Mouse (Mus musculus): ENCODE results near the gene Cyfip2. TPM values are rescaled to one million over a fixed set of nuclear protein-coding genes. Genes with fewer than 3 reads are reported as not detected.

Cyfip2 gene
- 273 and 275 TPM in 2 replicates for polyA plus RNA-seq (2012; rRNA removed)

DNA sequence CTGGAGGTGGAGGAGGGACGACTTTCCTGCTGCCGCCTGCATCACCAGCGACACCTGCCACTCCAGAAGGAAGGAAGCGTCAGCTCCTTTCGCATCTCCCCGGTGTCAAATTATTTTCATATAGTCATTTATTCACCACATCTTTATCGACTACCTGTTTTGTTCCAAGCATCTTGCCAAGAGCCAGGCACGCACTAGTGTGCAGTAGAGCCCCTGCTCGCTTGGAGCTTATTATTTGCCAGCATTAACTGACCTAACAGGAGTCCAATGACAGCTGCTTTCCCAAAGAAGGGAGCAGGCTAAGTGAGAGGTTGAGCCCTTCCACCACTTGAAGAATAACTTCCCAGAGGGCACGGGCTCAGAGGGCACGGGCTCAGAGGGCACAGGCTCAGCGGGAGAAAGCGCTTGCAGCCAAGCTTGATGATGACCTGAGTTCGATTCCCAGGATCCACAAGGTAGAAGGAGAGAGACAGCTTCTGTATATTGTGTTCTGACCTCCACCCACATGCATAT is at the start of gene Cyfip2:
Gene Cyfip2 (minus strand): TSS at position 337 of the 513 bp plus-strand sequence.
- Histone ChIP-seq H3K4me1 (ENCODE audit: control insufficient read depth, insufficient read depth, low read length) (peaks cover 10% of the 10 kb centered on the region), H3K27ac (ENCODE audit: insufficient read depth, low read length) (peak within 1 kb of the TSS; percentile 99), H3K4me3 (ENCODE audit: insufficient read depth, low read length) (peak within 1 kb of the TSS; percentile 100)
- TF ChIP-seq POLR2A (IDR thresholded peaks at IDR 0.05; ENCODE audit: extremely low read depth, insufficient read depth, low read length) (no peak), CTCF (IDR thresholded peaks at IDR 0.05; ENCODE audit: extremely low read depth, insufficient read depth, low read length) (no peak)

DNA sequence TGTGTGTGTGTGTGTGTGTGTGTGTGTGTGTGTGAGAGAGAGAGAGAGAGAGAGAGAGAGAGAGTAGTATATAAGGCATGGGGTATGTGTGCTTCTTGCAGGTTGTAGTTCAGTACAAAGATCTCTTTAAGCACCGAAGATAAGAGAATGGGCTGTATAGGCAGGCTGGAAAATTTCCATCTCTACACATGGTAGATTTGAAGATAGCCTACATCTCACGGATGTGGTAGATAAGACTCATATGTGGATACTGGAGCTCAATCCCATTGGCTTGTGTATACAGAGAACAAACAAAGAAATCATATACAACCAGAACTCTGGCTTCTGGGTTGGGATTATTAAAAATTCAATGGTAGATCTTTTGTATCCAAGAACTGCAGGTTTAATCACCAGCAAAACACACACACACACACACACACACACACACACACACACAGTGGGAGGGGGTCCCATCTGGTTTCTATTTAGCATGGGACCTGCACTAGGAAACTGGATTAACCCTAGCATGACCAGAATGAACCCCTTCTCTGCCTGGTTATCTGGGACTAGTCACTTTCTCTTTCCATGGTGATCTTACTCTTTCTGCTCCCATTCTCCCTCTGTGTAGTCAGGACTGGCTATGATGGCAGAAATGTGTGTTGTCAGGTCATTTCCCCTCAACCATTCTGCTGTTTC is 48.5 kb upstream of the Cyfip2 start:
- TF ChIP-seq CTCF (IDR thresholded peaks at IDR 0.05; ENCODE audit: extremely low read depth, insufficient read depth, low read length) (no peak), POLR2A (IDR thresholded peaks at IDR 0.05; ENCODE audit: extremely low read depth, insufficient read depth, low read length) (no peak)
- H3K27ac ChIP-seq (ENCODE audit: insufficient read depth, low read length), result no peak overlapping the region
- no peaks in the 10 kb centered on the region for H3K4me1 ChIP-seq (ENCODE audit: control insufficient read depth, insufficient read depth, low read length)
- no peak overlapping the region for H3K4me3 ChIP-seq (ENCODE audit: insufficient read depth, low read length)

DNA sequence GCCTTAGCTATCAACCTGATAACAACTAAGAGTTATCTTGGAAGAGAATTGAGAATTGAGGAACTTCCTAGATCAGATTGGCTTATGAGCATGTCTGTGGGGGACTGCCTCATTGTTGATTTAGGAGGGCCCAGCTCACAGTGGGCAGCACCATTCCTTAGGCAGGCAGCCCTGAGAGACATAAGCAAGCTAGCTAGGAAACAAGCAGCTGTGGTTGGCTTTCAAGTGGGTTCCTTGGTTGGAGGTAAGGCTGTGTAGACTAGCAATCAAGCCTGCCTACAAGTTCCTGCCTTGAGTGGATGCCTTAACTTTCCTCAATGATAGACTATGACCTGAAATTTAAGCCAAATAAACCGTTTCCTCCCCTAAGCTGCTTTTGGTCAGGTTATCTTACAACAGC is 45.7 kb upstream of the Cyfip2 start:
- Histone ChIP-seq H3K27ac (ENCODE audit: insufficient read depth, low read length) (no peak overlapping the region), H3K4me1 (ENCODE audit: control insufficient read depth, insufficient read depth, low read length) (no peaks in the 10 kb centered on the region), H3K4me3 (ENCODE audit: insufficient read depth, low read length) (no peak overlapping the region)
- TF ChIP-seq CTCF (IDR thresholded peaks at IDR 0.05; ENCODE audit: extremely low read depth, insufficient read depth, low read length), result no peak
- TF ChIP-seq POLR2A (IDR thresholded peaks at IDR 0.05; ENCODE audit: extremely low read depth, insufficient read depth, low read length), result no peak

DNA sequence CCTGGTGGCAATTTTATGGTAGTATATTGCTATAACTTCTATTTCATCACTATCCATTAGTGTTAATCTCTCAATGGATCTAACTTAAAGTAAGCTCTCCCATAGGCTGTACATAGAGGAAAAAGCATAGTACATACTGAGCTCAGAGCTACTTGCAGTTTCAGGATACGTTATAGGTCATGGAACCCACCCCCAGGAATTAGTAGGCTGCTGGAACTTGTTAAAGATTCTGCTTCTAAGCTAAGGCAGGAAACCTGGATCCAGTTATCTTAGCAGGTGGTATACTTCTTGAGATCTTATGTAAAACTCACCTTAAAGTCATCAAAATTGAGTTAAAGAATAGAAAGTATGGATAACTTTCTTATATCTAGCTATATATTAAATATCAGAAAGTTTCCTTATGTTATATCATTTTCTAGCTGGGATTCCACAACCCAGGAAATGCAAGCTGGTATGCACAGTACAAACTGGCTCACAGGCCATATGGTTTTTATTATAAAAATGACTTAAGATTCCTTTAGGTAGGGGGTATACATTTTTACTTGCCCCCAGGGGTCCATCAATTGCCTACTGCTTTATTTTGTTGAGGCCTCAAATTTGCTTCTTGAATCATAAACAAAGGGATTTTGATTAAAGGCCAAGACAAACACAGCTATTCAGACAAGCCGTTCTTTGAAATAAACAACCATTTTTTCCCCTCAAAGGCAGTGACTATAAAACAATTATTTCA is 37.2 kb upstream of the Cyfip2 start:
- Histone ChIP-seq H3K4me3 (ENCODE audit: insufficient read depth, low read length) (no peak overlapping the region), H3K4me1 (ENCODE audit: control insufficient read depth, insufficient read depth, low read length) (no peaks in the 10 kb centered on the region), H3K27ac (ENCODE audit: insufficient read depth, low read length) (no peak overlapping the region)
- no peak for TF ChIP-seq POLR2A (IDR thresholded peaks at IDR 0.05; ENCODE audit: extremely low read depth, insufficient read depth, low read length)
- no peak for TF ChIP-seq CTCF (IDR thresholded peaks at IDR 0.05; ENCODE audit: extremely low read depth, insufficient read depth, low read length)

DNA sequence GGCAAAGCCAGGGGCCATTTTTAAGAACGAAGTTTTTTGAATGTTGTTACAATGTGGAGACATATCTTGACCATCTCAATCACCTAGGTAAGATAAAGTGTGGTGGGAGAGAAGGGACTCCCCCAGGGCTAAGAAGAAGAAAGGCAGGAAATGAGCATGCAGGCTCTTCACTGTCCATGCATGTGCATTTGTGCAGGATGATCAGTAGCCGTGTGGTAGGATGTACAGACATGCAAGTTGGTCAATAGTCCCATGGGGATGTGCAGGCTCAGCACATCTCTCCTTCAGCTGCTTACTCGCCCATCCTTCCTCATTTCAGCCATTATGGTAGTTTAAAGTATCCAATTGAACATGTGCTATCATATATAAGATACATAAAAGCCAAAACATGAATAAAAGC is 35.8 kb upstream of the Cyfip2 start:
- Histone ChIP-seq H3K4me1 (ENCODE audit: control insufficient read depth, insufficient read depth, low read length) (no peaks in the 10 kb centered on the region), H3K27ac (ENCODE audit: insufficient read depth, low read length) (no peak overlapping the region), H3K4me3 (ENCODE audit: insufficient read depth, low read length) (no peak overlapping the region)
- TF ChIP-seq CTCF (IDR thresholded peaks at IDR 0.05; ENCODE audit: extremely low read depth, insufficient read depth, low read length) (no peak), POLR2A (IDR thresholded peaks at IDR 0.05; ENCODE audit: extremely low read depth, insufficient read depth, low read length) (no peak)

DNA sequence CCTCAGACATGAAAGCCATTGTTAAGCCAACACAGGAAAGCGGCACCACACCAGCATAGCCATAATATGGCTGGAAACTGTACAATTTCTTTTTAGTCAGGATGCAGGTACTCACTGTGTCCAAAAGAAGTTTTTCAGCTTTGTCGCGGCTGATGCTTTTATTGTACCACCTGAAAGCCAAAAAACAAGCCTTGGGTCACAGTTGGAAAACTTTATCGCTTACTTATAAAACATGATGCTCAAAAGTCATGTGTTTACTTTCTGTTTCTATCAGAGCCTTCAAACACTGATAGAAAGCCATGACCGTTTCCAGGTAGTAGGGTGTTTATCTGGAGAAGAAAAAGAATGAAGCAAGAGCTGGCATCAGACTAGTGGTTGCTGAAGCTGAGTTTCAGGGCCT is 35.1 kb upstream of the Cyfip2 start:
- Histone ChIP-seq H3K4me1 (ENCODE audit: control insufficient read depth, insufficient read depth, low read length) (no peaks in the 10 kb centered on the region), H3K4me3 (ENCODE audit: insufficient read depth, low read length) (no peak overlapping the region), H3K27ac (ENCODE audit: insufficient read depth, low read length) (no peak overlapping the region)
- TF ChIP-seq POLR2A (IDR thresholded peaks at IDR 0.05; ENCODE audit: extremely low read depth, insufficient read depth, low read length) (no peak), CTCF (IDR thresholded peaks at IDR 0.05; ENCODE audit: extremely low read depth, insufficient read depth, low read length) (no peak)

DNA sequence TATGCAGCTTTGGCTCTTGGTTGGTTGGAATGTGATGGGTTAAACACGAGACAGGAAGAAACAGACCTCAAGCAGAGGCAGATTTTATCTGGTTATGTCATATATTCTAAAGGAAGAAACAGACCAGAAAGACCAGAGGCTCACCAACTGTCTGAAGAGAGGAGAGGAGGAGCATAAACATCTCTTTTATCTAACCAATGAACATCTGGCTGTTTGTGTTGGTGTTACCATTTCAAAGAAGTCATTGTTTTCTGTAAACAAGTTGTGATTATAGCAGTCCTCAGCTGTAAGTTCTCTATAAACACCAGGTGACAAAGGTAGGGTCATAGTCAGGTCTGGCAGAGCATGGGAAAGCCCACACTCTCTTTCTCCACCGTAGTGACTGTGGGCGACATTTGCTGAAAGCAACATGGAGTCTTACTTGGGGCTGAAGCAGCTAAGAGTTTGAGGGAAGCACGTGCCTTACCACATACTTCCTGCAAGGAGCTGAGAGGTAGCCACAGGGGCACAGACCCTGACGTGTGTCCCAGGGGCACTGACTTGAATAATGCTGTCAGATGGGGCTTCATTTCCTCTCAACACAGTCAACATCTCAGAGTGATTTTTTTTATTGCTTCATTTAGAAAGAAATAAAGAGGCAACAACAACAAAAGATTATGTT is 31.4 kb upstream of the Cyfip2 start:
- Histone ChIP-seq H3K27ac (ENCODE audit: insufficient read depth, low read length) (no peak overlapping the region), H3K4me3 (ENCODE audit: insufficient read depth, low read length) (no peak overlapping the region), H3K4me1 (ENCODE audit: control insufficient read depth, insufficient read depth, low read length) (no peaks in the 10 kb centered on the region)
- TF ChIP-seq POLR2A (IDR thresholded peaks at IDR 0.05; ENCODE audit: extremely low read depth, insufficient read depth, low read length) (no peak), CTCF (IDR thresholded peaks at IDR 0.05; ENCODE audit: extremely low read depth, insufficient read depth, low read length) (no peak)

DNA sequence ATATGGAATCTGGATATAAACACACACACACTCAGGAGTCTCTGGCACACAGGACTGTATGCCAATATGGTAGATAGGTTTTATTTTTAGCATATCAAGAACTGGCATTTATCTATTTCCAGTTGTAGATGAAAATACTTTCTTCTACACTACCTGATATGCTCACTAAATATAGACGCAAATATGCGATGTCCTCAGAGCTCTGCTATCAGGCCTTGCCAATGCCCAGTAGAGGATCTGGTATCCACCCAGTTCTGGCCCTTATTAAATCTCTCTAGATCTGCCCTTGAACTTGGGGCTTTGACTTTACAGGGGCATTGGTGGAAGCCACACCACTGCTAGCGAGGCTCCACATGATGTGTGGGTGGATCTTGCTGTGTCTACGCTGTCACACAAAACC is 29.3 kb upstream of the Cyfip2 start:
- no peak for TF ChIP-seq POLR2A (IDR thresholded peaks at IDR 0.05; ENCODE audit: extremely low read depth, insufficient read depth, low read length)
- TF ChIP-seq CTCF (IDR thresholded peaks at IDR 0.05; ENCODE audit: extremely low read depth, insufficient read depth, low read length), result no peak
- no peak overlapping the region for H3K4me3 ChIP-seq (ENCODE audit: insufficient read depth, low read length)
- no peaks in the 10 kb centered on the region for H3K4me1 ChIP-seq (ENCODE audit: control insufficient read depth, insufficient read depth, low read length)
- H3K27ac ChIP-seq (ENCODE audit: insufficient read depth, low read length), result no peak overlapping the region

DNA sequence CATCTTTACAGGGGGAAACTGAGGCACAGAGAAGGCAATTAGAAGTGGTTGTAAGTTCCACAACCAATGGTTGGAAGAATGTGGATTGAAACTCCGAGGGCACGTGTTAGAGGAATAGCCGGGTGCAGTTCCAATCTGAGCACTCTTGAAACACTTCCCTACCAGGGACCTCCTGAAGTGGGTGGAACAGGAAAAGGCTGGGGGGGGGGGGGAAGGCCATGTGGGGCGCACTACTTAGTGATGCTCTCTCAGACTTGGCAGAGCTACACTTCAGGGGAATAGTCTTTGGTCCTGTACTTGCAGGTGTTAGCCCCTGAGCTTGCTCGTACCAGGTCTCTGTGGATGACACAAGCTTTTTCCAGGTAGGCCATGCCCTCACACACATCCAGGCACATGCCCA is 23.4 kb upstream of the Cyfip2 start:
- Histone ChIP-seq H3K4me1 (ENCODE audit: control insufficient read depth, insufficient read depth, low read length) (no peaks in the 10 kb centered on the region), H3K4me3 (ENCODE audit: insufficient read depth, low read length) (no peak overlapping the region), H3K27ac (ENCODE audit: insufficient read depth, low read length) (no peak overlapping the region)
- no peak for TF ChIP-seq CTCF (IDR thresholded peaks at IDR 0.05; ENCODE audit: extremely low read depth, insufficient read depth, low read length)
- TF ChIP-seq POLR2A (IDR thresholded peaks at IDR 0.05; ENCODE audit: extremely low read depth, insufficient read depth, low read length), result no peak
